Mouse (Mus musculus) heart, adult 10 weeks (tissue): ENCODE data around the gene Vmn1r101. TPM values are rescaled to one million over a fixed set of nuclear protein-coding genes. Genes with fewer than 3 reads are reported as not detected.

Experiments used
- polyA plus RNA-seq: library from polyadenylated mRNA; stranded (reverse); fragments of 350-450 nt; fragmentation: Illumina TruSeq; extraction: RNeasy Lipid Tissue Mini Kit (QIAGEN cat#74804); gene quantifications from one replicate; pipeline ENCODE4 v1.2.3, GENCODE M21; 2014; ENCODE audit warnings: low read depth, low replicate concordance

Gene Vmn1r101
- not detected for polyA plus RNA-seq

DNA sequence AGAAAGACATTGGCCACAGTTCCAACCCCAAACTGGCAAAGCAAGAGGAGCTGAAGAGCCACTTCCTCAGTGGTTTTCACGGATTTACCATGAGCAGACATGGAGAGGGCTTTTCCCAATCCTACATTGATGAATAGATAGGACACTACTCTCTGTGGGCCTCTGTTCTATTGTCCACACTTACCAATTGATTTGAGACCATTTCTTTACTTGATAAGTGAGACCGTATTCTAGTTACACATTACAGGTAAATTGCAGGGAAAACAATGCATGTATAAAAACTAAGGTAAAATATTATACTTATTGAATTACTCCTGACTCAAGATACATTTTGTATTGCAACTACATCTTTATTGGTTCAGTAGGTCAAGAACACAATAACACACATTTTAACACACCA is at the start of gene Vmn1r101:
Gene Vmn1r101 (minus strand): TSS at position 101 of the 400 bp plus-strand sequence.

DNA sequence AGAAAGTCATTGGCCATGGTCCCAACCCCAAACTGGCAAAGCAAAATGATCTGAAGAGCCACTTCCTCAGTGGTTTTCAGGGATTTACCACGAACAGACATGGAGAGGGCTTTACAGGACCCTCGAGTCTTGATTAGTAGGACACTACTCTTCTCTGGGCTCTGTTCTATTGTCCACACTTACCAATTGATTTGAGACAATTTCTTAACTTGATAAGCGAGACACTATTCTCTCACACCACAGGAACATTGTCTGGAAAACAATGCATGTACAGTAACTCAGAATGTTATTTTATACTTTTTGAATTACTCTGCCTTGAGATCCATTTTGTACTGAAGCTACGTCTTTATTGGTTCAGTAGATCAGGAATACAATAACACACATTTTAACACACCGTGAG is 32.4 kb upstream of the Vmn1r101 start, which contains the start of gene Gm10670:
Gene Gm10670 (minus strand): TSS at position 101 of the 400 bp plus-strand sequence.

DNA sequence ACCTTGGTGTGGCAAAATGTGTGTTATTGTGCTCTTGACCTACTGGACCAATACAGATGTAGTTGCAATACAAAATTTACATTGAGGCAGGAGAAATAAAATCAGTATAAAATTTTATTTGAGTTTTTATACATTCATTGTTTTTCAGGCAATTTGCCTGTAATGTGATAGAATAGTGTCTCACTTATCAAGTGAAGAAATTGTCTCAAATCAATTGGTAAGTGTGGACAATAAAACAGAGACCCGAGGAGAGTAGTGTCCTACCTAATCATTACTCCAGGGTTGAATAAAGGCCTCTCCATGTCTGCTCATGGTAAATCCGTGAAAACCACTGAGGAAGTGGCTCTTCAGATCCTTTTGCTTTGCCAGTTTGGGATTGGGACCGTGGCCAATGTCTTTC is 24.8 kb downstream of the Vmn1r101 start, which contains the start of gene Vmn1r100:
Gene Vmn1r100 (plus strand): TSS at position 301 of the 400 bp plus-strand sequence.

Other genes with a start within 250 kb of the Vmn1r101 start
- gene Vmn1r95, start 248.9 kb downstream of the Vmn1r101 start, polyA plus RNA-seq, result not detected
- not detected for gene Gm6164, start 237.0 kb downstream of the Vmn1r101 start, polyA plus RNA-seq
- gene Gm4498, start 208.8 kb downstream of the Vmn1r101 start, polyA plus RNA-seq, result not detected
- gene Gm5890, start 179.8 kb downstream of the Vmn1r101 start, polyA plus RNA-seq, result not detected
- gene Gm4133, start 108.5 kb downstream of the Vmn1r101 start, polyA plus RNA-seq, result not detected
- not detected for gene Gm5728, start 67.2 kb downstream of the Vmn1r101 start, polyA plus RNA-seq
- gene Vmn1r100, start 24.7 kb downstream of the Vmn1r101 start, polyA plus RNA-seq, result not detected
- gene Gm10670, start 32.3 kb upstream of the Vmn1r101 start, polyA plus RNA-seq, result not detected
- not detected for gene Vmn1r103, start 67.9 kb upstream of the Vmn1r101 start, polyA plus RNA-seq
- not detected for gene Vmn1r104, start 91.2 kb upstream of the Vmn1r101 start, polyA plus RNA-seq
- gene Gm5726, start 103.2 kb upstream of the Vmn1r101 start, polyA plus RNA-seq, result not detected
- not detected for gene Gm4141, start 133.6 kb upstream of the Vmn1r101 start, polyA plus RNA-seq
- gene Gm4513, start 156.4 kb upstream of the Vmn1r101 start, polyA plus RNA-seq, result not detected
- gene Vmn1r107, start 226.3 kb upstream of the Vmn1r101 start, polyA plus RNA-seq, result not detected